Mouse (Mus musculus): Measurements from ENCODE around the gene Fam173a.

DNA sequence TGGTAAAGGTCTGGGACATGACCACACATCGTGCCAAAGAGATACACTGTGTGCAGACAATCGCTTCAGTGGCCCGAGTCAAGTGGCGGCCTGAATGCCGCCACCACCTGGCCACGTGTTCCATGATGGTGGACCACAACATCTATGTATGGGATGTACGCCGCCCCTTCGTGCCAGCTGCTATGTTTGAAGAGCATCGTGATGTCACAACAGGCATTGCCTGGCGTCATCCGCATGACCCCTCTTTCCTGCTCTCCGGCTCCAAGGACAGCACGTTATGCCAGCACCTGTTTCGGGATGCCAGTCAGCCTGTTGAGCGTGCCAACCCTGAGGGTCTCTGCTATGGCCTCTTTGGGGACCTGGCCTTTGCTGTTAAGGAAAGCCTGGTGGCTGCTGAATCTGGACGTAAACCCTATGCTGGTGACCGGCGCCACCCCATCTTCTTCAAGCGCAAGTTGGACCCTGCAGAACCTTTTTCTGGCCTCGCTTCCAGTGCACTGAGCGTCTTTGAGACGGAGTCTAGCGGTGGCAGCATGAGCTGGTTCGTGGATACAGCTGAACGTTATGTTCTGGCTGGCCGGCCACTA, 33.4 kb upstream of the Fam173a start:
- TF ChIP-seq CTCF (conservative IDR thresholded peaks at IDR 0.05; ENCODE audit: low read length) (no peak), POU5F1 (IDR thresholded peaks at IDR 0.05; ENCODE audit: borderline replicate concordance, low read length) (no peak)
